Mouse (Mus musculus) bone marrow macrophage, adult 2 months (primary cell): Measurements from ENCODE around the gene C1rl.

Experiments used
- CTCF ChIP-seq: IDR thresholded peaks from 2 replicates; pipeline ENCODE4 v1.5.1; 2012; ENCODE audit warnings: low read depth, mild to moderate bottlenecking, low read length, moderate library complexity
- POLR2A ChIP-seq: IDR thresholded peaks from 2 replicates; pipeline ENCODE4 v1.6.1; 2012; ENCODE audit warnings: mild to moderate bottlenecking, low read depth, low read length, borderline replicate concordance

GRCm38 (mm10) chr6:124471121-124471520 lies 21.8 kb upstream of the C1rl start:
- TF ChIP-seq POLR2A (no peak), CTCF (no peak)
